Comparison of ENCODE assay signal across 14 mouse cellular contexts in the genomic region with DNA sequence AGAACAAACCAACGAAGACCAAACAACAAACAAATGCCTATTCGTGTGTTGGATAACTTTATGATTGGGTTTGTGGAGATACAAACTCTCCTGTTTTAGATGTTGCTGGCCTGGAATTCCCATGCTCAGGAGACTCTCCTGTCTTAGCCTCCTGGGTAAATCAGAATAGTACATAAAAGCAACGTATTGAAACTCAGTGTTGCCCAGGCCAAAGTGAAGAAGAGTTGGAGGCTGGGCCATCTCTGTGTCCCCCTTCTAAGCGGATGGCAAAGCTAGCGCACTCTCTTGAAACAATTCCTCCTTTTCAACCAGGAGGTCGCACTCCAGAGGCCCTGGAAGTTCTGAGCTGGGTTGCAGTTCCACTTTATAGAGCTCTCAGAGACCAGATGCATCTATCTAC. TPM values are rescaled to one million over a fixed set of nuclear protein-coding genes. Genes with fewer than 3 reads are reported as not detected.
A peak's percentile ranks its signal among the peaks of the same experiment; 100 is the strongest.
DNase-seq lines count a peak whose midpoint lies in the region; ATAC-seq lines count a peak whose summit lies in the region.
"Had no signal": no experiment of that assay in that cellular context is flagged by ENCODE, and none has a peak within 500 bp of the region (broad histone marks: within the 10 kb centered on the region; RNA-seq: fewer than 3 reads in every experiment).

No protein-coding gene starts in this region.

- H3K36me3 ChIP-seq in embryonic facial prominence, embryonic 14.5 days (ENCODE audit: control insufficient read depth, insufficient read depth, low read length): no peaks in the 10 kb centered on the region
- H3K36me3 ChIP-seq in hindbrain, embryonic 12.5 days: no peaks in the 10 kb centered on the region
- H3K36me3 ChIP-seq in midbrain, embryonic 13.5 days: no peaks in the 10 kb centered on the region
- H3K36me3 ChIP-seq in heart, embryonic 12.5 days: no peaks in the 10 kb centered on the region
- H3K36me3 ChIP-seq: embryonic facial prominence, embryonic 15.5 days had no signal

- H3K4me3 ChIP-seq in embryonic facial prominence, embryonic 14.5 days (ENCODE audit: low read depth, low read length): no peak overlapping the region
- H3K4me3 ChIP-seq in hindbrain, embryonic 12.5 days: no peak overlapping the region
- no peak overlapping the region for H3K4me3 ChIP-seq in midbrain, embryonic 13.5 days (replicated peaks)
- H3K4me3 ChIP-seq in heart, embryonic 12.5 days: no peak overlapping the region
- H3K4me3 ChIP-seq: embryonic facial prominence, embryonic 15.5 days; heart, adult 2 months; megakaryocyte, embryonic 14.5 days had no signal

- H3K9ac ChIP-seq in embryonic facial prominence, embryonic 14.5 days (ENCODE audit: low read depth, low read length): 0 out of 2 replicates have a peak overlapping the region, but pooled peaks have one; percentile 21
- 0 out of 2 replicates have a peak overlapping the region, but pooled peaks have one; percentile 53 for H3K9ac ChIP-seq in hindbrain, embryonic 12.5 days
- H3K9ac ChIP-seq in midbrain, embryonic 13.5 days (replicated peaks): 0 out of 2 replicates have a peak overlapping the region, but pooled peaks have one; percentile 55
- no peak overlapping the region for H3K9ac ChIP-seq in heart, embryonic 12.5 days
- H3K9ac ChIP-seq: embryonic facial prominence, embryonic 15.5 days had no signal

- H3K4me1 ChIP-seq in embryonic facial prominence, embryonic 14.5 days (ENCODE audit: control insufficient read depth, insufficient read depth, low read length): peaks cover 23% of the 10 kb centered on the region
- H3K4me1 ChIP-seq in hindbrain, embryonic 12.5 days: peaks cover 50% of the 10 kb centered on the region
- H3K4me1 ChIP-seq in midbrain, embryonic 13.5 days (replicated peaks): peaks cover 59% of the 10 kb centered on the region
- peaks cover 41% of the 10 kb centered on the region for H3K4me1 ChIP-seq in heart, embryonic 12.5 days (replicated peaks)

- H3K9me3 ChIP-seq in embryonic facial prominence, embryonic 14.5 days (ENCODE audit: control insufficient read depth, low read length): no peaks in the 10 kb centered on the region
- no peaks in the 10 kb centered on the region for H3K9me3 ChIP-seq in hindbrain, embryonic 12.5 days (replicated peaks)
- no peaks in the 10 kb centered on the region for H3K9me3 ChIP-seq in midbrain, embryonic 13.5 days
- H3K9me3 ChIP-seq in heart, embryonic 12.5 days (replicated peaks): no peaks in the 10 kb centered on the region
- H3K9me3 ChIP-seq: embryonic facial prominence, embryonic 15.5 days had no signal

- no peaks in the 10 kb centered on the region for H3K27me3 ChIP-seq in embryonic facial prominence, embryonic 14.5 days (replicated peaks; ENCODE audit: control insufficient read depth, insufficient read depth, low read length)
- no peaks in the 10 kb centered on the region for H3K27me3 ChIP-seq in hindbrain, embryonic 12.5 days
- no peaks in the 10 kb centered on the region for H3K27me3 ChIP-seq in midbrain, embryonic 13.5 days
- no peaks in the 10 kb centered on the region for H3K27me3 ChIP-seq in heart, embryonic 12.5 days (replicated peaks)
- H3K27me3 ChIP-seq: embryonic facial prominence, embryonic 15.5 days had no signal

- H3K4me2 ChIP-seq in embryonic facial prominence, embryonic 14.5 days (ENCODE audit: low read depth, low read length): no peak overlapping the region
- H3K4me2 ChIP-seq in hindbrain, embryonic 12.5 days (replicated peaks): peak overlapping the region; percentile 31; the same call in 1 of the 2 replicates
- no peak overlapping the region for H3K4me2 ChIP-seq in midbrain, embryonic 13.5 days (replicated peaks)
- no peak overlapping the region for H3K4me2 ChIP-seq in heart, embryonic 12.5 days

- no peak for ATAC-seq in embryonic facial prominence, embryonic 14.5 days (ENCODE audit: low read depth)
- ATAC-seq in hindbrain, embryonic 12.5 days (ENCODE audit: low FRiP score): no peak
- ATAC-seq in midbrain, embryonic 13.5 days: no peak
- ATAC-seq in erythroblast, adult 5-6 weeks (replicated peaks; ENCODE audit: low FRiP score, poor library complexity, severe bottlenecking): no peak
- ATAC-seq in heart, embryonic 12.5 days (ENCODE audit: insufficient number of reproducible peaks, low FRiP score): no peak
- ATAC-seq: activated CD4-positive, CD25-positive, alpha-beta regulatory T cell, adult 4 months had no signal

- H3K27ac ChIP-seq in embryonic facial prominence, embryonic 14.5 days (replicated peaks; ENCODE audit: low read depth, low read length): no peak overlapping the region; the same call in 1 of the 2 replicates
- H3K27ac ChIP-seq in hindbrain, embryonic 12.5 days: peak overlapping the region; percentile 99
- H3K27ac ChIP-seq in midbrain, embryonic 13.5 days: peak overlapping the region; percentile 98
- no peak overlapping the region for H3K27ac ChIP-seq in heart, embryonic 12.5 days (ENCODE audit: poor library complexity, severe bottlenecking)
- H3K27ac ChIP-seq: heart, adult 2 months had no signal

- peak; percentile 22 for DNase-seq in brain, adult 2 months (ENCODE audit: low read depth, low spot score)
- no peak for DNase-seq in embryonic facial prominence, embryonic 14.5 days (ENCODE audit: low spot score)
- no peak for DNase-seq in right cerebral cortex, postnatal 14 days
- no peak for DNase-seq in urinary bladder, postnatal 36 days (ENCODE audit: low spot score in 2 of 2)
- DNase-seq: heart, adult 2 months; heart, postnatal 4 days; kidney, adult 9 months had no signal

- 78% methylated on average over 6 of the region's 6 CpGs for WGBS in embryonic facial prominence, embryonic 14.5 days
- WGBS in hindbrain, embryonic 12.5 days: 76% methylated on average over 6 of the region's 6 CpGs
- 67% methylated on average over 6 of the region's 6 CpGs for WGBS in midbrain, embryonic 13.5 days
- 86% methylated on average over 6 of the region's 6 CpGs for WGBS in heart, embryonic 12.5 days

RNA-seq across cellular contexts. Expression of a gene that starts 26.5 kb away (rescaled TPM):
- 4.9 and 5.1 TPM in 2 replicates for polyA plus RNA-seq in embryonic facial prominence, embryonic 14.5 days (2014; fragmentation: Nextera tagmentation; extraction: Ambion mirVana)
- 76.3 and 77.3 TPM in 2 replicates for polyA plus RNA-seq in hindbrain, embryonic 12.5 days (2016; fragmentation: Nextera tagmentation; extraction: Ambion mirVana)
- polyA plus RNA-seq in midbrain, embryonic 13.5 days (2015; fragmentation: Nextera tagmentation; extraction: Ambion mirVana): 88.3 and 98.6 TPM in 2 replicates
- 0.19 and 1.3 TPM in 2 replicates for total RNA-seq in erythroblast, adult 5-6 weeks (2015; ENCODE audit: low replicate concordance)
- 1.3 and 1.7 TPM in 2 replicates for total RNA-seq in erythroblast, adult 5-6 weeks (2017; ENCODE audit: low replicate concordance)
- 0.50 and 0.56 TPM in 2 replicates for polyA plus RNA-seq in heart, embryonic 12.5 days (2016; fragmentation: Nextera tagmentation; extraction: Ambion mirVana)

Comparison
In these comparisons a context has a peak if more than half of its experiments do, and no peak if none do; other contexts are left out.
1. H3K27ac ChIP-seq: peak in hindbrain, embryonic 12.5 days (single experiment) and midbrain, embryonic 13.5 days (single experiment); none in embryonic facial prominence, embryonic 14.5 days (single experiment) and heart, embryonic 12.5 days (single experiment).
2. RNA of a gene that starts 26.5 kb away (polyA plus RNA-seq): 88.3 to 98.6 TPM in midbrain, embryonic 13.5 days and 76.3 to 77.3 TPM in hindbrain, embryonic 12.5 days; 4.9 to 5.1 TPM in embryonic facial prominence, embryonic 14.5 days and 0.50 to 0.56 TPM in heart, embryonic 12.5 days; every median in the first group is over 10 times any median in the second.